Mouse (Mus musculus) erythroblast, adult 5-6 weeks (primary cell): ENCODE data around the gene Ssh1. TPM values are rescaled to one million over a fixed set of nuclear protein-coding genes. Genes with fewer than 3 reads are reported as not detected.

Experiments used
- ATAC-seq: replicated peaks from 2 replicates; pipeline ENCODE4 v1.8.0; 2016; ENCODE audit warnings: moderate number of reproducible peaks, mild to moderate bottlenecking, moderate TSS enrichment, inconsistent platforms; ENCODE audit not compliant: poor library complexity, low FRiP score, severe bottlenecking
- total RNA-seq, 2 experiments: library from RNA; stranded (forward) in 1 of 2; stranded (reverse) in 1 of 2; fragments of 150-400 nt in 1 of 2; fragments of 200-764, 138-1000 nt in 1 of 2; gene quantifications; 2 replicates each; pipeline versions ENCODE4 v1.2.3 to v1.2.4; 2015 to 2017; ENCODE audit warnings: low replicate concordance in 2 of 2

Ssh1 gene
- total RNA-seq, 2 experiments from 2014 or later, result 55.9 to 60.6 TPM

- peak; percentile 57 for ATAC-seq
Observed at GRCm38 (mm10) chr5:113906958-113907735, 86.5 kb downstream of the Ssh1 start.

- ATAC-seq, result no peak
Observed at GRCm38 (mm10) chr5:113904987-113905386, 88.7 kb downstream of the Ssh1 start.

- no peak for ATAC-seq
Observed at GRCm38 (mm10) chr5:113902983-113903382, 90.7 kb downstream of the Ssh1 start.

- ATAC-seq, result peak; percentile 48
Observed at GRCm38 (mm10) chr5:113902017-113902416, 91.7 kb downstream of the Ssh1 start.

GRCm38 (mm10) chr5:113901074-113901571 lies 92.6 kb downstream of the Ssh1 start:
- ATAC-seq, result no peak

GRCm38 (mm10) chr5:113899543-113899942 lies 94.2 kb downstream of the Ssh1 start:
- ATAC-seq, result no peak

GRCm38 (mm10) chr5:113892005-113892404 lies 101.7 kb downstream of the Ssh1 start:
- ATAC-seq, result no peak

- ATAC-seq, result no peak
Observed at GRCm38 (mm10) chr5:113890874-113891273, 102.8 kb downstream of the Ssh1 start.

GRCm38 (mm10) chr5:113889912-113890311 lies 103.8 kb downstream of the Ssh1 start:
- ATAC-seq, result no peak

GRCm38 (mm10) chr5:113889181-113889906 lies 104.3 kb downstream of the Ssh1 start:
- ATAC-seq, result no peak

- ATAC-seq, result no peak
Observed at GRCm38 (mm10) chr5:113888186-113888795, 105.4 kb downstream of the Ssh1 start.

- no peak for ATAC-seq
Observed at GRCm38 (mm10) chr5:113887132-113887531, 106.6 kb downstream of the Ssh1 start.

Other genes starting within 250 kb of the Ssh1 start
- 4.0 and 6.1 TPM in 2 replicates for gene Sart3, start 221.4 kb downstream of the Ssh1 start, total RNA-seq (2015; ENCODE audit: low replicate concordance)
- gene Sart3, start 221.4 kb downstream of the Ssh1 start, total RNA-seq (2017; ENCODE audit: low replicate concordance), result 13.8 and 23.1 TPM in 2 replicates
- 137 and 178 TPM in 2 replicates for gene Iscu, start 221.1 kb downstream of the Ssh1 start, total RNA-seq (2015; ENCODE audit: low replicate concordance)
- gene Iscu, start 221.1 kb downstream of the Ssh1 start, total RNA-seq (2017; ENCODE audit: low replicate concordance), result 139 and 170 TPM in 2 replicates
- gene Tmem119, start 193.4 kb downstream of the Ssh1 start, total RNA-seq (2015; ENCODE audit: low replicate concordance), result 2.7 TPM in 1 of 2 replicates, not detected in the other
- 1.1 TPM in 1 of 2 replicates, not detected in the other for gene Tmem119, start 193.4 kb downstream of the Ssh1 start, total RNA-seq (2017; ENCODE audit: low replicate concordance)
- 85.1 and 133 TPM in 2 replicates for gene Selplg, start 161.2 kb downstream of the Ssh1 start, total RNA-seq (2015; ENCODE audit: low replicate concordance)
- gene Selplg, start 161.2 kb downstream of the Ssh1 start, total RNA-seq (2017; ENCODE audit: low replicate concordance), result 30.2 and 34.8 TPM in 2 replicates
- 23.2 and 30.9 TPM in 2 replicates for gene Coro1c, start 85.1 kb downstream of the Ssh1 start, total RNA-seq (2015; ENCODE audit: low replicate concordance)
- gene Coro1c, start 85.1 kb downstream of the Ssh1 start, total RNA-seq (2017; ENCODE audit: low replicate concordance), result 20.5 and 26.8 TPM in 2 replicates
- not detected in 2 replicates for gene Dao, start 9.8 kb upstream of the Ssh1 start, total RNA-seq (2015; ENCODE audit: low replicate concordance)
- gene Dao, start 9.8 kb upstream of the Ssh1 start, total RNA-seq (2017; ENCODE audit: low replicate concordance), result not detected in 2 replicates
- gene Usp30, start 71.6 kb upstream of the Ssh1 start, total RNA-seq (2015; ENCODE audit: low replicate concordance), result 0.84 and 6.3 TPM in 2 replicates
- 0.60 and 1.4 TPM in 2 replicates for gene Usp30, start 71.6 kb upstream of the Ssh1 start, total RNA-seq (2017; ENCODE audit: low replicate concordance)
- gene Svop, start 97.7 kb upstream of the Ssh1 start, total RNA-seq (2015; ENCODE audit: low replicate concordance), result not detected in 2 replicates
- gene Svop, start 97.7 kb upstream of the Ssh1 start, total RNA-seq (2017; ENCODE audit: low replicate concordance), result not detected in 2 replicates
- not detected in 2 replicates for gene Alkbh2, start 134.3 kb upstream of the Ssh1 start, total RNA-seq (2015; ENCODE audit: low replicate concordance)
- 2.5 TPM in 1 of 2 replicates, not detected in the other for gene Alkbh2, start 134.3 kb upstream of the Ssh1 start, total RNA-seq (2017; ENCODE audit: low replicate concordance)
- 1.9 and 2.1 TPM in 2 replicates for gene Ung, start 136.5 kb upstream of the Ssh1 start, total RNA-seq (2015; ENCODE audit: low replicate concordance)
- 0.68 and 4.7 TPM in 2 replicates for gene Ung, start 136.5 kb upstream of the Ssh1 start, total RNA-seq (2017; ENCODE audit: low replicate concordance)
- 0.21 TPM in 1 of 2 replicates, not detected in the other for gene Acacb, start 152.6 kb upstream of the Ssh1 start, total RNA-seq (2015; ENCODE audit: low replicate concordance)
- gene Acacb, start 152.6 kb upstream of the Ssh1 start, total RNA-seq (2017; ENCODE audit: low replicate concordance), result 0.14 TPM in 1 of 2 replicates, not detected in the other